Mouse (Mus musculus): ENCODE measurements around the gene Sirt4. TPM values are rescaled to one million over a fixed set of nuclear protein-coding genes. Genes with fewer than 3 reads are reported as not detected.
A peak's percentile ranks its signal among the peaks of the same experiment; 100 is the strongest.
"Not testable (repeated sequence)": the region's sequence is repeated elsewhere in the genome, so short reads cannot be mapped to it uniquely, and the experiment has no call there.

The Sirt4 gene
- polyA plus RNA-seq, 1 experiment from 2014 or later: 13.9 TPM

GRCm38 (mm10) chr5:115512375-115512774 is 27.9 kb upstream of the Sirt4 start:
- H3K36me3 ChIP-seq (replicated peaks): peaks cover 30% of the 10 kb centered on the region
- no peaks in the 10 kb centered on the region for H3K9me3 ChIP-seq
- no peaks in the 10 kb centered on the region for H3K27me3 ChIP-seq (ENCODE audit: poor library complexity, severe bottlenecking)
- peaks cover 66% of the 10 kb centered on the region for H3K4me1 ChIP-seq
- H3K4me3 ChIP-seq: no peak overlapping the region
- 96% methylated on average over 7 of the region's 7 CpGs for WGBS
- no peak overlapping the region for H3K27ac ChIP-seq
- DNase-seq (ENCODE audit: extremely low spot score, low spot score): no peak

GRCm38 (mm10) chr5:115509790-115510689 is 25.5 kb upstream of the Sirt4 start:
- Histone ChIP-seq H3K9me3 (no peaks in the 10 kb centered on the region), H3K4me1 (peaks cover 64% of the 10 kb centered on the region), H3K36me3 (replicated peaks) (peaks cover 12% of the 10 kb centered on the region; the same call in 1 of the 2 replicates), H3K27ac (peak overlapping the region; percentile 70), H3K4me3 (peak overlapping the region; percentile 91), H3K27me3 (ENCODE audit: poor library complexity, severe bottlenecking) (no peaks in the 10 kb centered on the region)
- DNase-seq (ENCODE audit: extremely low spot score, low spot score): no peak
- WGBS: 61% methylated on average over 15 of the region's 15 CpGs

GRCm38 (mm10) chr5:115509321-115509761 is 24.8 kb upstream of the Sirt4 start:
- peak overlapping the region; percentile 91 for H3K4me3 ChIP-seq
- H3K27ac ChIP-seq: peak overlapping the region; percentile 70; the same call in 1 of the 2 replicates
- 50% methylated on average over 15 of the region's 15 CpGs for WGBS
- no peak for DNase-seq (ENCODE audit: extremely low spot score, low spot score)
- H3K4me1 ChIP-seq: peaks cover 57% of the 10 kb centered on the region
- H3K27me3 ChIP-seq (ENCODE audit: poor library complexity, severe bottlenecking): no peaks in the 10 kb centered on the region
- H3K36me3 ChIP-seq (replicated peaks): peaks cover 12% of the 10 kb centered on the region; the same call in 1 of the 2 replicates
- no peaks in the 10 kb centered on the region for H3K9me3 ChIP-seq

- DNase-seq (ENCODE audit: extremely low spot score, low spot score): no peak
- Histone ChIP-seq H3K27ac (peak overlapping the region; percentile 66), H3K4me1 (peaks cover 51% of the 10 kb centered on the region), H3K36me3 (replicated peaks) (peaks cover 12% of the 10 kb centered on the region; the same call in 1 of the 2 replicates), H3K4me3 (peak overlapping the region; percentile 91), H3K27me3 (ENCODE audit: poor library complexity, severe bottlenecking) (no peaks in the 10 kb centered on the region), H3K9me3 (no peaks in the 10 kb centered on the region)
- 23% methylated on average over 10 of the region's 10 CpGs for WGBS
These were observed 24.3 kb upstream of the Sirt4 start for GRCm38 (mm10) chr5:115508859-115509147.

GRCm38 (mm10) chr5:115507981-115508858 is 23.7 kb upstream of the Sirt4 start:
- Histone ChIP-seq H3K4me1 (peaks cover 48% of the 10 kb centered on the region), H3K4me3 (peak overlapping the region; percentile 91), H3K27ac (peak overlapping the region; percentile 66), H3K27me3 (ENCODE audit: poor library complexity, severe bottlenecking) (no peaks in the 10 kb centered on the region), H3K9me3 (no peaks in the 10 kb centered on the region), H3K36me3 (replicated peaks) (peaks cover 6% of the 10 kb centered on the region; the same call in 1 of the 2 replicates)
- DNase-seq (ENCODE audit: extremely low spot score, low spot score): no peak
- WGBS: 46% methylated on average over 18 of the region's 18 CpGs

- no peak for DNase-seq (ENCODE audit: extremely low spot score, low spot score)
- 36% methylated on average over 12 of the region's 12 CpGs for WGBS
- Histone ChIP-seq H3K36me3 (replicated peaks) (peaks cover 6% of the 10 kb centered on the region; the same call in 1 of the 2 replicates), H3K27ac (peak overlapping the region; percentile 90), H3K4me3 (peak overlapping the region; percentile 91), H3K27me3 (ENCODE audit: poor library complexity, severe bottlenecking) (no peaks in the 10 kb centered on the region), H3K9me3 (no peaks in the 10 kb centered on the region), H3K4me1 (peaks cover 48% of the 10 kb centered on the region)
These were observed 22.9 kb upstream of the Sirt4 start for GRCm38 (mm10) chr5:115507267-115507980.

- H3K9me3 ChIP-seq: no peaks in the 10 kb centered on the region
- no peaks in the 10 kb centered on the region; the same call in 1 of the 2 replicates for H3K36me3 ChIP-seq (replicated peaks)
- DNase-seq (ENCODE audit: extremely low spot score, low spot score): peak; percentile 92
- WGBS: under 1% methylated on average over 74 of the region's 74 CpGs
- H3K4me3 ChIP-seq: peak within 1 kb of the TSS; percentile 91
- no peaks in the 10 kb centered on the region for H3K27me3 ChIP-seq (ENCODE audit: poor library complexity, severe bottlenecking)
- H3K4me1 ChIP-seq: peaks cover 43% of the 10 kb centered on the region
- peak within 1 kb of the TSS; percentile 90 for H3K27ac ChIP-seq
These were observed 22.1 kb upstream of the Sirt4 start, which contains the start of gene Pxn for GRCm38 (mm10) chr5:115506454-115507201. Gene Pxn, plus strand, starts transcription at chr5:115506676.

GRCm38 (mm10) chr5:115505617-115506016 is 21.1 kb upstream of the Sirt4 start:
- DNase-seq (ENCODE audit: extremely low spot score, low spot score); H3K36me3 ChIP-seq (replicated peaks); H3K27ac ChIP-seq; H3K27me3 ChIP-seq (ENCODE audit: poor library complexity, severe bottlenecking); H3K9me3 ChIP-seq; H3K4me3 ChIP-seq: not testable (repeated sequence)
- peaks cover 43% of the 10 kb centered on the region for H3K4me1 ChIP-seq
- WGBS: 80% methylated on average over 4 of the region's 4 CpGs

GRCm38 (mm10) chr5:115503035-115503434 is 18.5 kb upstream of the Sirt4 start:
- H3K9me3 ChIP-seq: no peaks in the 10 kb centered on the region
- peaks cover 19% of the 10 kb centered on the region for H3K4me1 ChIP-seq
- H3K36me3 ChIP-seq (replicated peaks): no peaks in the 10 kb centered on the region
- 67% methylated on average over 12 of the region's 12 CpGs for WGBS
- no peak overlapping the region for H3K4me3 ChIP-seq
- no peaks in the 10 kb centered on the region for H3K27me3 ChIP-seq (ENCODE audit: poor library complexity, severe bottlenecking)
- no peak overlapping the region for H3K27ac ChIP-seq
- DNase-seq (ENCODE audit: extremely low spot score, low spot score): no peak

GRCm38 (mm10) chr5:115500383-115500935 is 15.9 kb upstream of the Sirt4 start:
- H3K9me3 ChIP-seq: no peaks in the 10 kb centered on the region
- 87% methylated on average over 12 of the region's 12 CpGs for WGBS

More at GRCm38 (mm10) chr5:115500383-115500935, 15.9 kb upstream of the Sirt4 start:
- DNase-seq (ENCODE audit: extremely low spot score, low spot score): no peak
- Histone ChIP-seq H3K27me3 (ENCODE audit: poor library complexity, severe bottlenecking) (no peaks in the 10 kb centered on the region), H3K36me3 (replicated peaks) (no peaks in the 10 kb centered on the region), H3K4me3 (no peak overlapping the region), H3K27ac (no peak overlapping the region), H3K4me1 (no peaks in the 10 kb centered on the region; the same call in 1 of the 2 replicates)

Measured in forebrain, embryonic 10.5 days (tissue).